Mouse (Mus musculus): ENCODE measurements around the gene Cep250. TPM values are rescaled to one million over a fixed set of nuclear protein-coding genes. Genes with fewer than 3 reads are reported as not detected.
"Not testable (repeated sequence)": the region's sequence is repeated elsewhere in the genome, so short reads cannot be mapped to it uniquely, and the experiment has no call there.

The Cep250 gene
- total and polyA plus RNA-seq, 3 experiments: 12.8 to 16.4 TPM; not detected in 1

DNA sequence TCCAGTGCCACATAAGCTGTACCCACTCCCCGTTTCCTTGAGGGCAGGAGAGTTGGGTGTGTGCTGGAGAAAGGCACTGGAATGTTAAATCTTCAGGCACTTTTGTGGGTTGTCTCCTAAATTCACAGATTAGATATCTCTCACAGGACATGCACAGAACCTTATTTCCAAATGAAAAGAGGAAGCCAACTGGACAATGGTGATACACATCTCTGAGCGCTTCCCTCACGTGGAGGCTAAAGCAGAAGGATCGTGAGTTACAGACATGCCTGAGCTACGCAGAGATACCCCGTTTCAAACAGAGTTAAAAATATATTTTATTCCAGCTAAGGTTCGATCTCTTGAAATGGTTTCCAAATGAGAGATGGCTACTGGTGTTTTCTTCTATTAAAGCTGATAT, 33.1 kb upstream of the Cep250 start:
- TF ChIP-seq RCOR1 (IDR thresholded peaks at IDR 0.05; ENCODE audit: low read depth, low read length) (peak; percentile 33; the same call in 1 of the 2 replicates), USF1 (IDR thresholded peaks at IDR 0.05; ENCODE audit: low read depth, low read length) (peak; percentile 49; the same call in 1 of the 2 replicates), EP300 (IDR thresholded peaks at IDR 0.05; ENCODE audit: low read depth in 1 of 2, low read length in 2 of 2) (peak; percentile 25 to 58; a peak in 2 of 4 replicates), NRF1 (IDR thresholded peaks at IDR 0.05; ENCODE audit: insufficient read depth, low read depth, low read length, poor library complexity, severe bottlenecking) (no peak), MXI1 (IDR thresholded peaks at IDR 0.05; ENCODE audit: low read depth, low read length) (peak; percentile 78), ETS1 (IDR thresholded peaks at IDR 0.05; ENCODE audit: low read depth, low read length) (0 out of 2 replicates have a peak, but pooled peaks have one; percentile 19), SIN3A (IDR thresholded peaks at IDR 0.05; ENCODE audit: low read length) (0 out of 2 replicates have a peak, but pooled peaks have one; percentile 23), GATA1 (IDR thresholded peaks at IDR 0.05; ENCODE audit: low read depth, low read length) (peak; percentile 77), BHLHE40 (IDR thresholded peaks at IDR 0.05; ENCODE audit: borderline replicate concordance, low read depth, low read length) (peak; percentile 91), MYC (IDR thresholded peaks at IDR 0.05; ENCODE audit: low read depth, low read length) (peak; percentile 71), TCF12 (IDR thresholded peaks at IDR 0.05; ENCODE audit: low read depth, low read length) (no peak)
- peaks cover 2 to 32% of the 10 kb centered on the region in 2 experiments for H3K36me3 ChIP-seq (ENCODE audit: control insufficient read depth in 1 of 2, insufficient read depth in 2 of 2, low read length in 2 of 2)
- no peaks in the 10 kb centered on the region for H3K27me3 ChIP-seq (ENCODE audit: control insufficient read depth in 1 of 2, insufficient read depth in 2 of 2, low read length in 2 of 2)

DNA sequence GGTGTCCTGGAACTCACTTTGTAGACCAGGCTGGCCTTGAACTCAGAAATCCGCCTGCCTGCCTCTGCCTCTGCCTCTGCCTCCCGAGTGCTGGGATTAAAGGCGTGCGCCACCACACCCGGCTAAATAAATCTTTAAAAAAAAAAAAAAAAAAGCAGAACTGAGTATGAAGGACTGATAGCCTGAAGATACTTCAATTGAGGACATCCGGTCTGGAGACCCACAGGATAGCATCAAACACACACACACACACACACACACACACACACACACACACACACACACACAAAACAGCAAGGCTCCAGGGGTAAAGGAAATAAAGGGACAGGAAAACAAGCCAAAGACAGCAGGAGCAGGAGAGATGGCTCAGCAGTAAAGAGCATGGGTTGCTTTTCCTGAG, 31.0 kb upstream of the Cep250 start:
- Histone ChIP-seq H3K79me2 (ENCODE audit: control insufficient read depth, insufficient read depth, low read length, poor library complexity) (peaks cover 49% of the 10 kb centered on the region), H3K36me3 (ENCODE audit: control insufficient read depth in 1 of 2, insufficient read depth in 2 of 2, low read length in 2 of 2) (peaks cover 2 to 37% of the 10 kb centered on the region in 2 experiments), H3K4me1 (ENCODE audit: control insufficient read depth in 1 of 2, insufficient read depth in 2 of 2, low read length in 2 of 2) (peaks cover 7 to 27% of the 10 kb centered on the region in 2 experiments)
- H3K27ac ChIP-seq (ENCODE audit: control insufficient read depth, low read depth, low read length); H3K4me3 ChIP-seq (ENCODE audit: control insufficient read depth in 1 of 2, insufficient read depth in 1 of 2, low read depth in 2 of 2, low read length in 2 of 2); H3K9me3 ChIP-seq (replicated peaks; ENCODE audit: insufficient read depth, low read length); H3K27me3 ChIP-seq (ENCODE audit: control insufficient read depth in 1 of 2, insufficient read depth in 2 of 2, low read length in 2 of 2); H3K9ac ChIP-seq (ENCODE audit: control insufficient read depth, low read depth, low read length, poor library complexity, severe bottlenecking): not testable (repeated sequence)
- 0 out of 2 replicates have a peak, but pooled peaks have one; percentile 17 for TF ChIP-seq ETS1 (IDR thresholded peaks at IDR 0.05; ENCODE audit: low read depth, low read length)
- TF ChIP-seq EP300 (IDR thresholded peaks at IDR 0.05; ENCODE audit: low read depth in 1 of 2, low read length in 2 of 2): peak; percentile 27 to 47; a peak in 3 of 4 replicates
- TF ChIP-seq ZNF384 (IDR thresholded peaks at IDR 0.05; ENCODE audit: low read depth, low read length): peak; percentile 93
- 0 out of 2 replicates have a peak, but pooled peaks have one; percentile 53 for TF ChIP-seq RCOR1 (IDR thresholded peaks at IDR 0.05; ENCODE audit: low read depth, low read length)
- peak; percentile 31; the same call in 1 of the 2 replicates for TF ChIP-seq SIN3A (IDR thresholded peaks at IDR 0.05; ENCODE audit: low read length)
- peak; percentile 55 for TF ChIP-seq GATA1 (IDR thresholded peaks at IDR 0.05; ENCODE audit: low read depth, low read length)
- 0 out of 2 replicates have a peak, but pooled peaks have one; percentile 21 for TF ChIP-seq TBP (IDR thresholded peaks at IDR 0.05; ENCODE audit: low read depth, low read length)
- 0 out of 2 replicates have a peak, but pooled peaks have one; percentile 19 for TF ChIP-seq HCFC1 (IDR thresholded peaks at IDR 0.05; ENCODE audit: low read depth, low read length)
- peak; percentile 53 for DNase-seq (ENCODE audit: low read depth, low spot score)

More for the DNA sequence above, 33.1 kb upstream of the Cep250 start:
- Histone ChIP-seq H3K79me2 (ENCODE audit: control insufficient read depth, insufficient read depth, low read length, poor library complexity) (peaks cover 32% of the 10 kb centered on the region), H3K9ac (ENCODE audit: control insufficient read depth, low read depth, low read length, poor library complexity, severe bottlenecking) (no peak overlapping the region), H3K4me1 (ENCODE audit: control insufficient read depth in 1 of 2, insufficient read depth in 2 of 2, low read length in 2 of 2) (peaks cover 7 to 26% of the 10 kb centered on the region in 2 experiments), H3K4me3 (ENCODE audit: control insufficient read depth in 1 of 2, insufficient read depth in 1 of 2, low read depth in 2 of 2, low read length in 2 of 2) (no peak overlapping the region), H3K9me3 (replicated peaks; ENCODE audit: insufficient read depth, low read length) (no peaks in the 10 kb centered on the region), H3K27ac (ENCODE audit: control insufficient read depth, low read depth, low read length) (0 out of 2 replicates have a peak overlapping the region, but pooled peaks have one; percentile 5)
- peak; percentile 58 for DNase-seq (ENCODE audit: low read depth, low spot score)
